8 mouse cellular contexts compared by ENCODE assay signal in genomic region chr8:70696019-70696885, GRCm38 (mm10). TPM values are rescaled to one million over a fixed set of nuclear protein-coding genes. Genes with fewer than 3 reads are reported as not detected.
DNase-seq lines count a peak whose midpoint lies in the region; ATAC-seq and TF ChIP-seq lines count a peak whose summit lies in the region.

No protein-coding gene starts in this region.

- H3K4me1 ChIP-seq in cerebellum, adult 2 months (ENCODE audit: control insufficient read depth, insufficient read depth, low read length): peaks cover 22% of the 10 kb centered on the region
- peaks cover 19% of the 10 kb centered on the region for H3K4me1 ChIP-seq in forebrain, postnatal 0 days (ENCODE audit: insufficient read depth)
- H3K4me1 ChIP-seq in hindbrain, postnatal 0 days (ENCODE audit: insufficient read depth, low read length): peaks cover 15% of the 10 kb centered on the region
- peaks cover 33 to 37% of the 10 kb centered on the region in 2 experiments for H3K4me1 ChIP-seq in liver, embryonic 14.5 days (replicated peaks; ENCODE audit: control insufficient read depth in 2 of 2, insufficient read depth in 2 of 2, low read length in 1 of 2)
- peaks cover 55% of the 10 kb centered on the region for H3K4me1 ChIP-seq in neural tube, embryonic 13.5 days (replicated peaks)

- peak overlapping the region; percentile 35; the same call in 1 of the 2 replicates for H3K9ac ChIP-seq in forebrain, postnatal 0 days
- peak overlapping the region; percentile 43; the same call in 1 of the 2 replicates for H3K9ac ChIP-seq in hindbrain, postnatal 0 days (replicated peaks; ENCODE audit: low read length)
- H3K9ac ChIP-seq in liver, embryonic 14.5 days (replicated peaks): peak overlapping the region; percentile 74
- H3K9ac ChIP-seq in neural tube, embryonic 13.5 days: peak overlapping the region; percentile 62

- no peak for TF ChIP-seq CTCF in cerebellum, adult 2 months (IDR thresholded peaks at IDR 0.05; ENCODE audit: borderline replicate concordance, insufficient read depth, low read depth, low read length)
- TF ChIP-seq CTCF in forebrain, postnatal 0 days (IDR thresholded peaks at IDR 0.05; ENCODE audit: low read depth): no peak
- no peak for TF ChIP-seq CTCF in hindbrain, postnatal 0 days (IDR thresholded peaks at IDR 0.05; ENCODE audit: low read depth)
- no peak for TF ChIP-seq CTCF in liver, embryonic 14.5 days (IDR thresholded peaks at IDR 0.05; ENCODE audit: low read depth)

- H3K9me3 ChIP-seq in forebrain, postnatal 0 days (ENCODE audit: low read length): no peaks in the 10 kb centered on the region
- no peaks in the 10 kb centered on the region for H3K9me3 ChIP-seq in hindbrain, postnatal 0 days (ENCODE audit: low read length)
- no peaks in the 10 kb centered on the region for H3K9me3 ChIP-seq in liver, embryonic 14.5 days (ENCODE audit: control insufficient read depth, low read length)
- H3K9me3 ChIP-seq in neural tube, embryonic 13.5 days: no peaks in the 10 kb centered on the region

- ATAC-seq in forebrain, postnatal 0 days: no peak
- no peak for ATAC-seq in hindbrain, postnatal 0 days
- ATAC-seq in liver, embryonic 14.5 days (ENCODE audit: insufficient read depth): peak; percentile 30
- ATAC-seq in neural tube, embryonic 13.5 days (ENCODE audit: low read depth): no peak

- TF ChIP-seq EP300 in liver, embryonic 14.5 days (IDR thresholded peaks at IDR 0.05; ENCODE audit: low read depth): no peak

- H3K27ac ChIP-seq in cerebellum, adult 2 months (ENCODE audit: insufficient read depth, low read length): peak overlapping the region; percentile 87
- H3K27ac ChIP-seq in forebrain, postnatal 0 days (ENCODE audit: low read depth, low read length): peak overlapping the region; percentile 21; the same call in 1 of the 2 replicates
- H3K27ac ChIP-seq in hindbrain, postnatal 0 days: peak overlapping the region; percentile 99
- peak overlapping the region; percentile 88 for H3K27ac ChIP-seq in liver, embryonic 14.5 days
- peak overlapping the region; percentile 99 for H3K27ac ChIP-seq in neural tube, embryonic 13.5 days (replicated peaks)

- peak overlapping the region; percentile 44 for H3K4me3 ChIP-seq in cerebellum, adult 2 months (replicated peaks; ENCODE audit: insufficient read depth, low read depth, low read length)
- peak overlapping the region; percentile 14 for H3K4me3 ChIP-seq in forebrain, postnatal 0 days (ENCODE audit: low read depth, low read length)
- peak overlapping the region; percentile 20; the same call in 1 of the 2 replicates for H3K4me3 ChIP-seq in hindbrain, postnatal 0 days (ENCODE audit: low read length)
- peak overlapping the region; percentile 26 to 49; a peak in 3 of 4 replicates for H3K4me3 ChIP-seq in liver, embryonic 14.5 days (ENCODE audit: insufficient read depth in 1 of 2, low read depth in 2 of 2, low read length in 2 of 2)
- peak overlapping the region; percentile 23 for H3K4me3 ChIP-seq in neural tube, embryonic 13.5 days

- TF ChIP-seq POLR2A in cerebellum, adult 2 months (IDR thresholded peaks at IDR 0.05; ENCODE audit: borderline replicate concordance, insufficient read depth, low read length): peak; percentile 30; the same call in 1 of the 2 replicates

- H3K4me2 ChIP-seq in forebrain, postnatal 0 days (ENCODE audit: low read depth): peak overlapping the region; percentile 60
- H3K4me2 ChIP-seq in hindbrain, postnatal 0 days (ENCODE audit: low read depth, low read length): peak overlapping the region; percentile 56
- peak overlapping the region; percentile 75 for H3K4me2 ChIP-seq in liver, embryonic 14.5 days (ENCODE audit: low read depth)
- peak overlapping the region; percentile 60 for H3K4me2 ChIP-seq in neural tube, embryonic 13.5 days

- peak; percentile 52 for DNase-seq in NIH3T3 (ENCODE audit: low read depth)
- DNase-seq in cerebellum, adult 2 months: peak; percentile 72 to 74
- DNase-seq in forebrain, postnatal 0 days: peak; percentile 64
- peak; percentile 84 for DNase-seq in hindbrain, postnatal 0 days (ENCODE audit: low spot score)
- peak in 2 of 3 experiments; percentile 76 to 82 for DNase-seq in liver, embryonic 14.5 days (ENCODE audit: low read depth in 3 of 3, low spot score in 3 of 3)
- peak; percentile 89 for DNase-seq in thymus, postnatal 14 days
- no peak for DNase-seq in layer of hippocampus, adult 9-10 months (ENCODE audit: low spot score)

- no peaks in the 10 kb centered on the region for H3K36me3 ChIP-seq in forebrain, postnatal 0 days (ENCODE audit: insufficient read depth)
- H3K36me3 ChIP-seq in hindbrain, postnatal 0 days (ENCODE audit: insufficient read depth, low read length): no peaks in the 10 kb centered on the region
- H3K36me3 ChIP-seq in liver, embryonic 14.5 days (replicated peaks; ENCODE audit: control insufficient read depth, insufficient read depth, low read depth): no peaks in the 10 kb centered on the region
- no peaks in the 10 kb centered on the region for H3K36me3 ChIP-seq in neural tube, embryonic 13.5 days

- H3K27me3 ChIP-seq in cerebellum, adult 2 months (ENCODE audit: control insufficient read depth, insufficient read depth, low read length): no peaks in the 10 kb centered on the region
- H3K27me3 ChIP-seq in forebrain, postnatal 0 days (ENCODE audit: insufficient read depth, low read length): no peaks in the 10 kb centered on the region
- H3K27me3 ChIP-seq in hindbrain, postnatal 0 days (ENCODE audit: insufficient read depth, low read length): no peaks in the 10 kb centered on the region
- H3K27me3 ChIP-seq in liver, embryonic 14.5 days (ENCODE audit: control insufficient read depth, insufficient read depth, low read length): no peaks in the 10 kb centered on the region
- no peaks in the 10 kb centered on the region for H3K27me3 ChIP-seq in neural tube, embryonic 13.5 days

- WGBS in cerebellum, adult 2 months: 9% methylated on average over 31 of the region's 31 CpGs
- 6% methylated on average over 31 of the region's 31 CpGs for WGBS in forebrain, postnatal 0 days
- 7% methylated on average over 31 of the region's 31 CpGs for WGBS in hindbrain, postnatal 0 days
- WGBS in liver, embryonic 14.5 days (ENCODE audit: insufficient replicate concordance): 4% methylated on average over 31 of the region's 31 CpGs
- 4% methylated on average over 31 of the region's 31 CpGs for WGBS in neural tube, embryonic 13.5 days

RNA-seq across cellular contexts. Expression of gene Jund, which starts 2.5 kb away (rescaled TPM):
- polyA plus RNA-seq in cerebellum, adult 2 months (2012; rRNA removed): 252 and 274 TPM in 2 replicates
- total RNA-seq in forebrain, postnatal 0 days (2014; rRNA removed): 333 and 392 TPM in 2 replicates
- 108 and 114 TPM in 2 replicates for polyA plus RNA-seq in forebrain, postnatal 0 days (2015; fragmentation: Nextera tagmentation; extraction: Ambion mirVana)
- 486 and 650 TPM in 2 replicates for total RNA-seq in hindbrain, postnatal 0 days (2014; rRNA removed)
- polyA plus RNA-seq in hindbrain, postnatal 0 days (2015; fragmentation: Nextera tagmentation; extraction: Ambion mirVana): 90.4 and 96.3 TPM in 2 replicates
- 28.4 and 29.4 TPM in 2 replicates for polyA plus RNA-seq in liver, embryonic 14.5 days (2012; rRNA removed)
- 20.3 and 21.8 TPM in 2 replicates for polyA plus RNA-seq in liver, embryonic 14.5 days (2014; fragmentation: Nextera tagmentation; extraction: Ambion mirVana)
- polyA plus RNA-seq in neural tube, embryonic 13.5 days (2015; fragmentation: Nextera tagmentation; extraction: Ambion mirVana): 108 and 112 TPM in 2 replicates

RNA-seq across cellular contexts. Expression of gene Iqcn, which starts 7.0 kb away (rescaled TPM):
- polyA plus RNA-seq in cerebellum, adult 2 months (2012; rRNA removed): 0.08 and 0.11 TPM in 2 replicates
- 0.33 TPM in 1 of 2 replicates, not detected in the other for total RNA-seq in forebrain, postnatal 0 days (2014; rRNA removed)
- polyA plus RNA-seq in forebrain, postnatal 0 days (2015; fragmentation: Nextera tagmentation; extraction: Ambion mirVana): 0.03 and 0.08 TPM in 2 replicates
- 0.05 and 0.18 TPM in 2 replicates for total RNA-seq in hindbrain, postnatal 0 days (2014; rRNA removed)
- polyA plus RNA-seq in hindbrain, postnatal 0 days (2015; fragmentation: Nextera tagmentation; extraction: Ambion mirVana): 0.05 and 0.08 TPM in 2 replicates
- not detected in 2 replicates for polyA plus RNA-seq in liver, embryonic 14.5 days (2012; rRNA removed)
- not detected in 2 replicates for polyA plus RNA-seq in liver, embryonic 14.5 days (2014; fragmentation: Nextera tagmentation; extraction: Ambion mirVana)
- 0.08 and 0.17 TPM in 2 replicates for polyA plus RNA-seq in neural tube, embryonic 13.5 days (2015; fragmentation: Nextera tagmentation; extraction: Ambion mirVana)

RNA-seq across cellular contexts. Expression of gene Gm3336, which starts 22.1 kb away (rescaled TPM):
- polyA plus RNA-seq in cerebellum, adult 2 months (2012; rRNA removed): 0.13 TPM in 1 of 2 replicates, not detected in the other
- total RNA-seq in forebrain, postnatal 0 days (2014; rRNA removed): not detected in 2 replicates
- not detected in 2 replicates for polyA plus RNA-seq in forebrain, postnatal 0 days (2015; fragmentation: Nextera tagmentation; extraction: Ambion mirVana)
- total RNA-seq in hindbrain, postnatal 0 days (2014; rRNA removed): not detected in 2 replicates
- not detected in 2 replicates for polyA plus RNA-seq in hindbrain, postnatal 0 days (2015; fragmentation: Nextera tagmentation; extraction: Ambion mirVana)
- 0.04 TPM in 1 of 2 replicates, not detected in the other for polyA plus RNA-seq in liver, embryonic 14.5 days (2012; rRNA removed)
- 0.11 TPM in 2 replicates for polyA plus RNA-seq in liver, embryonic 14.5 days (2014; fragmentation: Nextera tagmentation; extraction: Ambion mirVana)
- not detected in 2 replicates for polyA plus RNA-seq in neural tube, embryonic 13.5 days (2015; fragmentation: Nextera tagmentation; extraction: Ambion mirVana)

RNA-seq across cellular contexts. Expression of gene Lsm4, which starts 23.2 kb away (rescaled TPM):
- 113 and 117 TPM in 2 replicates for polyA plus RNA-seq in cerebellum, adult 2 months (2012; rRNA removed)
- 93.7 and 140 TPM in 2 replicates for total RNA-seq in forebrain, postnatal 0 days (2014; rRNA removed)
- polyA plus RNA-seq in forebrain, postnatal 0 days (2015; fragmentation: Nextera tagmentation; extraction: Ambion mirVana): 177 and 231 TPM in 2 replicates
- 301 and 453 TPM in 2 replicates for total RNA-seq in hindbrain, postnatal 0 days (2014; rRNA removed)
- 188 and 190 TPM in 2 replicates for polyA plus RNA-seq in hindbrain, postnatal 0 days (2015; fragmentation: Nextera tagmentation; extraction: Ambion mirVana)
- polyA plus RNA-seq in liver, embryonic 14.5 days (2012; rRNA removed): 134 and 478 TPM in 2 replicates
- polyA plus RNA-seq in liver, embryonic 14.5 days (2014; fragmentation: Nextera tagmentation; extraction: Ambion mirVana): 160 and 176 TPM in 2 replicates
- 214 and 215 TPM in 2 replicates for polyA plus RNA-seq in neural tube, embryonic 13.5 days (2015; fragmentation: Nextera tagmentation; extraction: Ambion mirVana)

RNA-seq across cellular contexts. Expression of gene Pde4c, which starts 27.3 kb away (rescaled TPM):
- 2.5 and 3.0 TPM in 2 replicates for polyA plus RNA-seq in cerebellum, adult 2 months (2012; rRNA removed)
- 0.48 and 0.62 TPM in 2 replicates for total RNA-seq in forebrain, postnatal 0 days (2014; rRNA removed)
- 0.10 and 0.23 TPM in 2 replicates for polyA plus RNA-seq in forebrain, postnatal 0 days (2015; fragmentation: Nextera tagmentation; extraction: Ambion mirVana)
- total RNA-seq in hindbrain, postnatal 0 days (2014; rRNA removed): 0.26 and 0.72 TPM in 2 replicates
- 0.20 and 0.31 TPM in 2 replicates for polyA plus RNA-seq in hindbrain, postnatal 0 days (2015; fragmentation: Nextera tagmentation; extraction: Ambion mirVana)
- polyA plus RNA-seq in liver, embryonic 14.5 days (2012; rRNA removed): 1.6 TPM in 2 replicates
- polyA plus RNA-seq in liver, embryonic 14.5 days (2014; fragmentation: Nextera tagmentation; extraction: Ambion mirVana): 0.34 and 0.74 TPM in 2 replicates
- polyA plus RNA-seq in neural tube, embryonic 13.5 days (2015; fragmentation: Nextera tagmentation; extraction: Ambion mirVana): 0.18 and 0.26 TPM in 2 replicates

Comparison
In these comparisons a context has a peak if more than half of its experiments do, and no peak if none do; other contexts are left out.
1. H3K27ac ChIP-seq: peak in every context shown above with its lines; median percentile 99 in hindbrain, postnatal 0 days; 99 in neural tube, embryonic 13.5 days; 88 in liver, embryonic 14.5 days; 87 in cerebellum, adult 2 months; 21 in forebrain, postnatal 0 days.